Mouse (Mus musculus) urinary bladder, postnatal 25 days (tissue): ENCODE data around the gene Sez6l2.
"Not testable (repeated sequence)": the region's sequence is repeated elsewhere in the genome, so short reads cannot be mapped to it uniquely, and the experiment has no call there.

Experiments used
- DNase-seq: peaks from one replicate; pipeline ENCODE4 v3.0.0; 2022; ENCODE audit warnings: low spot score

Gene Sez6l2

DNA sequence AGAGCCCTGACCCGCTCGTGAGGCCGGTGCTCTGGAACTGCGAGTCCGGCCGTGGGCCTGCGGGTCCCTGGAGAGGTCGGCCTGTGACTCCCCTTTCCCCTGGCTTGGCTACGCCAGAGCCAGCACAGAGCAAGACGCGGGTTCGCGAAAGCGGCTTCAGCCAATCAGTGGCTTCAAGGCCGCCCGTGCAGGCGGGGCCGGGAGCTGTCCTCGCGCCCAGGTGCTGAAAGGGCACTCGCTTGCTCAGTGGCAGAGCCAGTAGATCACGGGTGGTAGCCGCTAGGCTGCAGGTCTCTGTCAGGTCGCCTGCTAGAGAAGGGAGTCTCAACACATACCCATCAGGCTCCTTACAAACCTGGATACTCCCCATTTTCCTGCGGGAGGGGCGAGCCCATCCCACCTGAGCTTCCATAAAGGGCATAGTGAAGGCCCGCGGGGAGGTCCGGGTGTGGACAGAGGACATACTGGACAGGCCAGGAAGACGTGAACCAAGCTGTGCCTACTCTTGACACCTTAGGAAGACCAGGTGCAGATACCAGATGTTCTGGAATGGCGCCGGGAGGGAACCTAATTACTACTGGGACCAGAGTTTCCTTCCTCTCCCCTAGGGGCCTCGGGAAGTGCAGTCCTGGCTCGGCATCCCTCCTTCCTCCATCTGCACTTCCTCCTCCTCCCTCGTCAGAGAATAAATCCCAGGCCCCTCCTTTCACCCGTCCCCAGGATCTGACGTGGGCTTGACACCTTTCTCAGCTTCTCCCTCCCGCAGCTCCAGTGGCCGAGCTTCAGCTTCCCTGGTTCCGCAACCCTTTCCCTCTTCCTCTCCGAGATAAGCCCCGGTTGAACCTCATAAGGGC lies at the start of gene Sez6l2:
Gene Sez6l2, plus strand, starts transcription at position 771 of the 854 bp plus-strand sequence.
- DNase-seq = peak; percentile 91

DNA sequence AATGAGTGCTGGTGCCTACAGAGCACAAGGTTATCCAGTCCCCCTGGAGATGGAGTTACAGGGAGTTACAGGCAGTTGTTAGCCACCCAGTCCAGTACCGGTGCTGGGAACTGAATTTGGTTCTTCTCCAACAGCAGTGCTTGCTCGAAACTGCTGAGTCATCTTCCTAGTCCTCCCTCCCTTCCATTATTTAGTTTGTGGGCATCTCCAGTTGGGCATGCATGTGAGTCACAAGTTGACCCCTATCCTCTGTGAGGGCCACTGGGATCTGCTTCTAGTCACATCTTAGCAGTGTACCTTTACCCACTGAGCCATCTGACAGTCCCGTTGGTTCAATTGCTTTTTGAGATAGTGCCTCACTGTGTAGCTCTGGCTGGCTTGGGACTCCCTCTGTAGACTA lies 44.8 kb upstream of the Sez6l2 start:
- no peak for DNase-seq

DNA sequence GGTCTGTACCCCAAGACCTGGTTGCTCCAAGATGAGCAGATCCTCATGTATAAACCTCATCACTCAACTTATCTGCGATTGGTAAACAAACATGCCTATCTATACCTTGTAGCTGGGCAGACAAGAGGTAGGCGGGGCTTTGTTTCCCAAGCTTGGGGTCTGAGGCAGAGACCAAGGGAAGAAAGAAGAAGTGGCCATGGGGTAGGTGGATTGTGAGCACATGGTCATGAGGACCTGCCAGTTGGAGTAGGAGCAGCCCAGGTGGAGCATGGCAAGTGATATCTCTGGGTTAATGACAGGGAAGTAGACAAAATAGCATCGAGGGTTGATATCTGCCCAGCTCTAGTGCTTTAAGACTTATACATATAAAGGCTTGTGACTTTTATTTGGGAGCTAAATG lies 35.5 kb upstream of the Sez6l2 start:
- no peak for DNase-seq

DNA sequence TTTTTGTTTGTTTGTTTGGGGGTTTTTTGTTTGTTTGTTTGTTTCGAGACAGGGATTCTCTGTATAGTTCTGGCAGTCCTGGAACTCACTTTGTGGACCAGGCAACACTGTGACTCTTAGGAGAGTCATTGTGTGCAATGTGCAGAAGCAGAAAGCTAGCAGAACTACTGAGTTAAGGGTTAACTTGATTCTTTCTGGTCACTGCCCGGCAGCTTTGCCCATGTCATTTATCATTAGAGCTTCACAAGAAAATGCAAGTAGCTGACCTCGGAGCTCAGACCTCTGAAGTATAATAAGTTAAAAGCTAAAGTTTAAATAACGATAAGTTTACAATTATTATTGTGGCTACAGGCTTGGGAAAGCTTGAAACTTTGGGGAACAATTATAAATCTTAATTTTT lies 32.0 kb upstream of the Sez6l2 start:
- DNase-seq = not testable (repeated sequence)

DNA sequence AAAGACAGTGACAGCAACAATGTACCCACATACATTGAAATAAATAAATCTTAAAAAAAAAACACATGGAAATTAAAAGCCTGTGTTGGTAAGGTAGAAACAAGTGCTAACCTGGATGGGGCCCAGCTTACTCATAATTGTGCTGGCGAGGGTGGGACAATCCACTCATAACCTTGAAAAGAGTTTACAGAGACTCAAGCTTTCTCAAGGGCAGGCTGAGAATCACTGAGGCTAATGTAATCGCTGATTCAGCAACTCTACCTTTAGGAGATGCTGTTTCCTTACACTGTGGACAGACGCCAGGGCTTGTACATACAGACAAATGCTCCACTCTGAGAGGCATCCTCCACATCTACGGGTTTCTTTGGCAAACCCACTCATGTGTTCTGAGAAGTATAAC lies 30.4 kb upstream of the Sez6l2 start:
- DNase-seq = no peak

DNA sequence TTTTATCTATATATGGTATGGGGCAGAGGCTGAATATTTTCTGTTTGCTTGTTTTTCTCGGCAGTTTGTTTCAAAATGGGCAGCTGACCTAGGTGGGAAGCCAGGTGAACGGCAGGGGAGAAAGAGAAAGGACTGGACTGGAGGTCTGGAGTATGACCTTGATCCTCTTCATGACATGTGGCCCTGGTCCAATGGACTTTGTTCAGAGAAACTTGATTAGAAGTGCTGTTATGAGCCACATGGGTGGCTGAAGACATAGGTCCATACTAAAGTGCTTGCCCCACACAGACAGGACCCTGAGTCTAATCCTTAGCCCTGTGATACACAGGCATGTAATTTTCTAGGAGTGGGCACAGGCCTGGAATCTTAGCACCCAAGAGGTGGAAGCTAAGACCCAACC lies 28.8 kb upstream of the Sez6l2 start:
- DNase-seq = no peak

DNA sequence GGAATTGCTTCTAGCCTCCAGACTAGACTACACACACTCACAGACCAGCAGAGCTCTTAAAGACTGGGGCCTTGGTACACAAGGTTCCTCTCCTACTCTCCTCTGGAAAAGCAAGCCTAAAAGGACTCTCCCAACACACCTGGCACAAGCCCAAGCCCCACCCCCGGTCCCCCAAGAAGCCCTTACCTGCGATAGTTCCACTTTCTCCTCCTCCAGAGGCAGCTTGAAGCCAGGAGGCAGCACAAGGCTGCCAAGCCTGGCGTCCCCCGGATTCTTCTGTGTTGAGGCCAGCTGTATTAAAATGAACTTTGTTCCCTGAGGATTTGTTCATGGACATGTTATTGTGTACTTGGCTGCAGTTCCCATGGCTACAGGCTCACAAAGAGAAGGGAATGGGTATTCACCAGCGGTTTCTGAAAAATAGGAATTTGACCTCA lies 27.7 kb upstream of the Sez6l2 start, which contains the start of gene Tmem219:
Gene Tmem219, minus strand, starts transcription at position 294 of the 437 bp plus-strand sequence.
- DNase-seq = peak; percentile 19

DNA sequence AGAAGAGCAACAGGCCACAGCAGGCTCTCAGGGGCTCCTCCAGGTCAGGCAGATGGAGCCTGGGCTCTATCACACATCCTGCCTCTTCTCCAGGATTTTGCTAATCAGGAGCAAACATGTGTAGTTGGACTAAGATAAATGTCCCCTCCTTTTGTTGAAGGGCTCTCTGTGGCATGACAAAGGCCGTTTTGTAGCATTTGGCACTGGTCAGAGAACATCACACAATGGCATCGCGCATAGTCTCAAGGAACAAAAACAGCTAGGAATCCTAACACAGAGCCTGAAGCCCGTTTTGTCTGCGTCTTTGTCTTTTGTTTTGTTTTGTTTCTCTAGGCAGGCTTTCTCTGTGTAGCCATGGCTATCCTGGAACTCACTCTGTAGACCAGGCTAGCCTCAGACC lies 26.4 kb upstream of the Sez6l2 start:
- DNase-seq = no peak

DNA sequence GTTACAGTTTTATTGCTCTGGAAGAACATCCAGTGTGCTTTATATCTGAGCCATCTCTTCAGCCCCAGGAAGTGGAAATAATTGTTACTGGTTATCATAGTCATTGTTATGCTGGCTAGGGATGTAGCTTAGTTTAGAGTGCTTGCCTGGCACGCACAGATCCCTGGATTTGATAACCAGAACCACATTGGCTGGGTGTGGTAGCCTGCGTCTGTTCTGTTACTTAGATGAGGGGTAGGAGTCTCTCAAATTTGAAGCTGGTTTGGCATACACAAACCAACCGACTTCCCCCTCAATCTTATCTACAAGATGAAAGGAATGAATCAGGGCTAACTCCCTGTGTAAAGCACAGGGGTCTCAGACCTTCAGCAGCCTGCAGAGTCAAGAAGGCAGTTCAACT lies 24.1 kb upstream of the Sez6l2 start:
- no peak for DNase-seq

DNA sequence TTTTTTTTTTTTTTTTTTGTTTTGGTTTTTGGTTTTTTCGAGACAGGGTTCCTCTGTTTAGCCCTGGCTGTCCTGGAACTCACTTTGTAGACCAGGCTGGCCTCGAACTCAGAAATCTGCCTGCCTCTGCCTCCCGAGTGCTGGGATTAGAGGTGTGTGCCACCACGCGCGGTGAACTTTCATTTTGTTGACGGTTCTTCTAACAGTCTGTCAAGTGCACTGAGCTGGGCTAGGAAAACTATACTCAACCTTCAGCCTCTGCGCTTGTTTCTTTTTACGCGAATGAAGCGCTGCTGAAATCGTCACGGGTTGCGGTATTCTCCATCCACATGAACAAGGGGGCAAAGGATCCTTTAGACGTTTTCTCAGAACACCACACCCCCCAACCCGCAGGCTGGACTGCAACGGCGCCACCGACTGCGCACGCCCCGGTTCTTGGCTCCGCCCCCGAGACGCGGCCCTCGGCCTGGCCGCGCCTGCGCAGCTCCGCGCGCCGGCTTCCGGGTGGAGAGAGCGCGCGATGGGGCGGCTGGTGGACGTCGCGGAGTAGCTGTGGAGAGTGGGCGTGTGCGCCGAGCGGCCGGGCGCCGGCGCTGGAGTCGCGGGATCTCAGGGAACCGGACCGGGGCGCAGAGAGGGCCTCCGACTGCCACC lies 21.9 kb upstream of the Sez6l2 start, which contains the start of gene Kctd13:
Gene Kctd13, plus strand, starts transcription at position 496 of the 654 bp plus-strand sequence.
- peak; percentile 95 for DNase-seq

DNA sequence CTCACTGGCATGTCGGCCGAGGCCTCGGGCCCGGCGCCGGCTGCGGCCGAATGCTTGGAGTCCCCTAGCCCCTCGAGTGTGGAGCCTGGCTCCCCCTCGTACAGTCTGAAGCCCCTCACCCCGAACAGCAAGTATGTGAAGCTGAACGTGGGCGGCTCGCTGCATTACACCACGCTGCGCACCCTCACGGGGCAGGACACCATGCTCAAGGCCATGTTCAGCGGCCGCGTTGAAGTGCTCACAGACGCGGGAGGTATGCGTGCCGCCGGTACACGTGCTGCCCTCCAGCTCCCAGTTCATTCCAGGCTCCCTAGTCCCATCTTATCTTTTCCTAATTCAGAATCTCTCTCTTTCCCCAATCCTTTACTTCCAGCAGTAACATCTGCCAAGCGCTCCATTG lies 21.3 kb upstream of the Sez6l2 start:
- no peak for DNase-seq

DNA sequence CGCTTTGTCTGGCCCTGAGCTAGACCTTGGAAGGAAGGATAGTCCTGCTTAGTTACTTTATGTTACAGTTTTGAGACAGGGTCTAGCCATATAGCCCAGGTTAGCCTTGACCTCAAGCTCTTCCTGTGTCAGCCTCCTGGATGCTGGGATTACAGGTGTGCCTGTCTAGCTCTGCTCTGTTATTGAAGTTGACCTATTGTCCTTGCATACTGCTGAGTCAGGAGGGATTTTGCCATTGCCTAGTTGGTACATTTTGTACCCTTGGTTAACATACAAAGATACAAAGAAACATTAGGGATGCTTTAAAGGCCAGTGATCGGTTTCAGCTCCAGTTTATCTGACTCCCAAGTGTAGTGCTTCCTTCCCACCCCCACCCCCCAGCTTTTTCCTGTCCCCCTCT lies 17.7 kb upstream of the Sez6l2 start:
- no peak for DNase-seq

DNA sequence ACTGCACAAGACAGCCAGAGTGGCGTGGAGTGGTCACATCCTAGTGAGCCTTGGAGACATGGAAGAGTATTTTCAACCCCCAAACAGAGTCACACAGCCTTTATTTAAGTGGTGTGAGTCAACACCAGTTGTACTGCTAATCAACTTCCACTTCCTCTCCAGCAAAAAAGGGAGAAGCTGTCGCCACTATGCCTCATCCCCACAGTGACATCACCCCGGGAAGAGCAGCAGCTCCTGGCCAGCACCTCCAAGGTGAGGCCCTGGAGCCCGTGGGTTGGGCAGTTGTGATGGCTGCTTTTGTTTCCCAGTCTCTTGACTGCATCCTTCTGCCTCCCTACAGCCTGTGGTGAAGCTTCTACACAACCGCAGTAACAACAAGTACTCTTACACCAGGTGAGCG lies 9.2 kb upstream of the Sez6l2 start:
- no peak for DNase-seq

DNA sequence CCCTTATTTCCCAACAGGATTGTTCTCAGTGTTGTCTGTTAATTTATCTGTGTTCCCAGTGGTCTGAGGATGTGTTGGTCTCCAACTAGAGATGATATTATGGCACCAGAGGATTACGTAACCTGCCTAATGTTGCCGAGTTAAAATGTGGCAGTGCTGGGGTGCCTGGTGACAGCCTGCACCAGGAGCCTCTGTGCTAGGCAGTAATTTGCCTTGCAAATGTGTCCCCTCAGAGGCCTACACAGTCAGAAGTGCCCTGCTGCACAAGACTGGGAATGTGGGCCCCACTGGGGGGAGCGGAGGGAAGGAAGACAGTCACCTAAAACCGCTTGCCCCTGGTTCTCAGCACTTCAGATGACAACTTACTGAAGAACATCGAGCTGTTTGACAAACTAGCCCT lies 8.6 kb upstream of the Sez6l2 start:
- no peak for DNase-seq

DNA sequence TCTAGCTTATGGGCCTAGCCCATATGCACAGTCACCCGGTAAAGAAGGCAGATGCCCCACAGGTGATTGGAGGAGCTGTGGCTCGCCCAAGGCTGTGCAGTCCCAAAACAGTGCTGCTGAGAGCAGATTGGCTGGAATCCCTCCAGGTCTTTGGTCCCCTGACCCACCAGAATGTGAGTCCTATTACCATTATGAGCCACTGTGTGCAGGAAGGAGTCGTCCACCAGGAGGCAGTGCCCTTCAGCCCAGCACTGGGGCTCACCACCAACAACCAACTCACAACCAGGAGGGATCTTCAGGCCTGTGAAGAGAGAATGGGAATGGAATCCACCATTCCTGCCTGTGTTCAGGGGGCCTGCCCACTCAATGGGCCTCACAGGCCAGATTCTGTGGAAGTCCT lies 3.8 kb upstream of the Sez6l2 start:
- DNase-seq = no peak

DNA sequence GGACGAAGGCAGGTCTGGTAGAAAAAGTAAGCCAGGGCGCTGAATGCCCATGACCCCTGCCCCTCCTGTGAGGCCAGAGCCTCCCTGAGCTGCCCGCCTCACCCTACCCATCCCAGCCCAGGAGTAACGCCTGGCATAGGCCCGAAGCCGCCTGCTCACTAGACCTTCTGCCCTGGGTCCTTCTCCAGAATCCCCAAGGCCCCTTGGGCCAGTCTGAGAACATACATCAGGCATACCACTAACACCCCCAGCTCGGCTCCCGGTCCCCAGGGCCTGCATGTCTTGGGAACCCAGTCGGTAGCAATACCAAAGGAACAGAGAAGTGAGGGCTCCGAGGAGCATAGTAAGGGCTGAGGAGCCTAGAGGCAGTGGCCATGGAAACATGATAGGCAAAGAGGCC lies 1.7 kb upstream of the Sez6l2 start:
- DNase-seq = no peak

DNA sequence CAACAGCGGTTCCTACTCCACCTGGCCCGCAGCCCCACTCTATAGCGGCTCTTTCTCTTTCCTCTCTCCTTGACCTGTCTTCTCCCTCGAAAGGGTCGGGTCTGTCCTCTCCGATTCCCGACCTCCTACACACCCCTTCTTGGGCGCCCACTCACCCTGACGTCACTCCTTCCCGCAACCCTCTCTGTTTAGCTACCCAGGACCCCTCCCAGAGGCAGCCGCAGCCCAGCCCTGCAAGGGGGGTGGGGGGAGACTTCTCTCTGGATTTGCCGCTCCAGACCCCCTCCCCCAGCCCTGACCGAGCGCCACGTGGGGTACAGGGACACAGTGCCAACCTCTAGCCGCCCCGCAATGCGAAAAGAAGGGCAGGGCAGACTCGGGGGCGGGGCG lies 965 bp upstream of the Sez6l2 start, which contains the start of gene Asphd1:
Gene Asphd1, minus strand, starts transcription at position 180 of the 390 bp plus-strand sequence.
- no peak for DNase-seq

DNA sequence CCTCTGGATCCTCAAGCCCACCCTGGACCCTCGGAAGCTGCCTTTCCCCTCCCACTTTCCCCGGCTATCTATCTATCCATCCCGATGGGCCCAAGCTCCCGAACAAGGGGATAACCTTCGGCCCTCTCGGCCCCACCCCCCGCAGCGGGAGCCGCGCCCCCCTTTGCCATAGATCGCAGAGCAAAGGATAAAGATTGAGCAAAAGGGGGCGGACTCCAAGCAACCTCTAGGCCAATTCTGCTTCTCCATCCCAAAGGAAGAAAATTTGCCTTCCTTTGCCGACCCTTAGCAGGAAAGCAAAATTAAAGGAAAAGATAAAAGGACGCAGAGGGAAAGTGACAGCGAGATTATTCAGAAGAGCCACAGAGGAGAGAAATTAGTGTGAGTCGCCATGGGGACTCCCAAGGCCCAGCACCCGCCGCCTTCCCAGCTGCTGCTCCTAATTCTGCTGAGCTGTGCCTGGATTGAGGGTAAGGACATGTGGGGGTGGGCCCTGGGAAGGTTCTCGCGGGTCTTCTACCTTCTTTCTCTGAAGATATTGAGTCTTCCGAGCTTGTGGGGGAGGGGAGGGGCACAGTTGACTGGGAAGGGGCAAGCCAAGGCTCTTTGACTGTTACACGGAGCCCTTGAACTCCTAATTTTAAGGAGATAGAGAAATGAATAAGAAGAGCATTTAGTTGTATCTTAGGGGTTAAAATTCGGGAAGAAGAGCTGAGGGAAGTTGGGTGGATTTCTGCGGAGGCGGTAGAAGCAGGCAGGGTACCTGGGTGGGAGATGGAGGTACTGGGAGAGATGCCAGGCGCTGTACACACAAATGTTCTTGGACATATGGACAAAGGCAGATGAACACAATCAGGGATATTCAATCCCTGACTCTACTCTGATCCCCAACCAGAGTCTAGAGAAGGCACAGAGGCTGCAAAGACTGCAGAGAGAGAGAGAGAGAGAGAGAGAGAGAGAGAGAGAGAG lies 568 bp downstream of the Sez6l2 start:
- DNase-seq = no peak

DNA sequence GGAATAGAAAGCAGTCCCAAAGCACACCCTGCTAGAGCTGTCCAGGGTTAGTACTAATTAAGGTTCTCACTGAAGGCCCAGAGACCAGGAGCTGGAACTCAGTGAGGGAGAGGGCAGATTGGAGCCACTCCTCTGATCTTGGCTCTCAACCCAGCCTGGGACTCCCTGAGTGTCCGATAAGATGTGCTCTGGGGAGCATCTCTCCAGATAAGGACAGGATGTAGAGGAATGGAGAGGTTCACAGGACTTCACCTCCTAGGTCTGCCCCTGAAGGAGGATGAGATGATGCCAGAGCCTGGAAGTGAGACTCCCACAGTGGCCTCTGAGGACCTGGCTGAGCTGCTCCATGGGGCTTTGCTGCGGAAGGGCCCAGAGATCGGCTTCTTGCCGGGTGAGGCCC lies 1.4 kb downstream of the Sez6l2 start:
- no peak for DNase-seq

DNA sequence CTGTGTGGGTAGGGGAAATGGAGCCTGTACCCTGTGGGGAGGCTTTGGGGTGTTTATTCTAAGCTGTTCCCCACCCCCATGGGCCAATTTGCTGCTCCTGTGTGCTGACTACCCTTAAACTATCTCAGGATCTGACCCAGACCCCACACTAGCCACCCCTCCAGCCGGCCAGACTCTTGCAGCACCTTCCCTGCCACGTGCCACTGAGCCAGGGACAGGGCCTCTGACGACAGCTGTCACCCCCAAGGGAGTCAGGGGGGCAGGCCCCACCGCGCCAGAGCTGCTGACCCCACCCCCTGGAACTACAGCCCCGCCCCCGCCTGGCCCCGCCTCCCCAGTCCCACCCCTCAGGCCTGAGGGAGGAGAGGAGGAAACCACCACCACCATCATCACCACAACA lies 2.3 kb downstream of the Sez6l2 start:
- no peak for DNase-seq

DNA sequence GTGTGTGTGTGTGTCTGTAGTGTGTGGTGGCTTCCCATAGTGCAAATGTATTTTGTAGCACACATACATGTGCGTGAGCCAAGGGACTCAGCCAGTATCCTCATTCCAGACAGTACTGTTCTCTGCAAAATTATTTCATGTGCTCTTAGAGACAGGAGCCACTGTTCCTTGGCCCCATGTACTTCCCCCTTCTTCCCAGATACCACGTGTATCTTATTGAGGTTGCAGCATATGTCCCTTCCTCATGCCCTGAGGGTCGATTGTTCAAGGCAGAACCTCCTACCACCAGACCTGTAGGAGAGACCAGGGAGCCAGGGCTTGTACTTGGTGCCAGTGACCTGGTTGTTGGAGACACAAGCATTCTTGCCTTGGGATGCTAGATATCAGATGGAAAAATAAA lies 4.8 kb downstream of the Sez6l2 start:
- no peak for DNase-seq

DNA sequence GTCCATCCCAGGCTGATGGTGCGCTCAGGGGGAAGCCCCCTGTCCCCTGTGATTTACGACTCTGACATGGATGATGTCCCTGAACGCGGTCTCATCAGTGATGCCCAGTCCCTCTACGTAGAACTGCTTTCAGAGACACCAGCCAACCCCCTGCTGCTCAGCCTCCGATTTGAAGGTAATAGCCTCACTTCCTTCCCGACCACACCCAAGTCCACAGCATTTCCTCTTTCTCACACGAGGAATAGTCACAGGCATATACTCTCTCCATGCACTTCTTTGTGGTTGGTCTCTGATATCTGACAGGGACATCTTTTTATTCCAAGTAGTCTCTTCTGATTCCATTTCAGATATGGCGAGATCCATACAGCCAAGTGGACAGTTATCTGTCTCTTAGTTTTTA lies 9.4 kb downstream of the Sez6l2 start:
- no peak for DNase-seq
